Mouse (Mus musculus): ENCODE measurements around the gene Erbb3.

Erbb3 gene

GRCm38 (mm10) chr10:128525671-128526308 is 63.7 kb downstream of the Erbb3 start, which contains the start of gene Esyt1:
Gene Esyt1, minus strand, starts transcription at chr10:128525871.
- peak; percentile 90 to 98 for DNase-seq

GRCm38 (mm10) chr10:128524732-128525662 is 64.5 kb downstream of the Erbb3 start:
- DNase-seq = peak; percentile 48 to 59

DNA sequence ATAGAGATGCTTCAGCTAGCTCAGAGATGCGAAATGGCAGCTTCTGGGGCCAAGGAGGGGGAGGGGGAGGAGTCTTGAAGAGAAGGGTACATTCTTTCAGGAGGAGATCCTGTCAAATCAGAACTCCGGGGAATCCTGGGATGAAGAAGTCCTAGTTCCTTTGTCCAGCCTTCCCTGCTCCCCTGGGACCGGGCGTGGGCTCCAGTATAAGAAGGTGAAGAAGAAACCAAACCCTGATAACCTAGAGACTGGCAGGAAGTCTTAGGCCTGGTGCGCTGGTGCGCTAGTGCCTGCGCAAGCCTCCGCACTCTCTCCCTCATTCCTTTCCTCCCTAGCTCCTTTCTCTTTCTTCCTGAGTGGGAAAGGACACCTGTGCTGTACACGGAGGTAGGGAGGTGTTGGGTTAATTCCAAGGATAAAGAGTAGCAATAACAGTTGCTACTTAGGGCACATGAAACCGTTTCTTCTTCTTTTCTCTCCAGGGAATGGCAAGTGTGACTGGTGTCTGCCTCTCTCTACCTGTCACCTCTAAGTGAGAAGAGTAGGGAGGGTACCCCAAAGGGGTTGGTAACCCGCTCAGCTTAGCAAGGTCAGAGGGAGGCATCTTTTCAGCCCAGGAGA is 65.2 kb downstream of the Erbb3 start:
- peak in 1 of 2 experiments; percentile 24 for DNase-seq

GRCm38 (mm10) chr10:128522351-128522750 is 67.1 kb downstream of the Erbb3 start:
- no peak for DNase-seq

GRCm38 (mm10) chr10:128520591-128520990 is 68.9 kb downstream of the Erbb3 start:
- no peak for DNase-seq

- DNase-seq = peak; percentile 51 to 68
These were observed 70.6 kb downstream of the Erbb3 start for GRCm38 (mm10) chr10:128518833-128519232.
